Mouse (Mus musculus) neutrophil, adult 5-6 weeks (primary cell): Measurements from ENCODE around the gene Tmcc3. TPM values are rescaled to one million over a fixed set of nuclear protein-coding genes. Genes with fewer than 3 reads are reported as not detected.

Source experiments
- ATAC-seq: fragments of 151-379, 151-347 bp; 2 replicates; pipeline ENCODE4 v1.8.0; 2017; ENCODE audit warnings: mild to moderate bottlenecking, moderate TSS enrichment; ENCODE audit not compliant: insufficient number of reproducible peaks, poor library complexity, low FRiP score, severe bottlenecking; ENCODE audit errors: extremely low read depth
- total RNA-seq: library from RNA; stranded (forward); fragments of 200-1000 nt; gene quantifications from 2 replicates; pipeline ENCODE4 v1.2.3, GENCODE M21; 2017

Tmcc3 gene
- total RNA-seq, 1 experiment from 2014 or later = 15.4 TPM

DNA sequence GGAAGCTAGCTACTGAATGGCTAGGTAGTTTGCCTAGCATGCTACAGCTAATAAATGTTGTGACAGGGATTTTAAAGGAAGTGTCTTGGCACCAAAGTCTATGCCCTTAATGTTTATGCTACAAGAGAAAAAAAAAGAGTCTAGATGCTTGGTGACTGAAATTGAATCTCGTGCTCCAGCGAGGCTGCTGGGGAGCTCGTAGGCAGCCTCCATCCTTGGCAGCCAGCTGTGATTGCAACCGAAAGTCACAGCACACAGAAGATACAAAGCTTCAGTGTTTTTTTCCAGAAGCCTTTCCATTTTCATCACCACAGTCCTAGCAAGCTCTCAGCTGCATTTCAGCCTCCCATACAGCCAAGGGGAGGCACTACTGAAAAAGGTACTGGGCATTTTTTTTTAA, 6.8 kb downstream of the Tmcc3 start:
- no peak for ATAC-seq

DNA sequence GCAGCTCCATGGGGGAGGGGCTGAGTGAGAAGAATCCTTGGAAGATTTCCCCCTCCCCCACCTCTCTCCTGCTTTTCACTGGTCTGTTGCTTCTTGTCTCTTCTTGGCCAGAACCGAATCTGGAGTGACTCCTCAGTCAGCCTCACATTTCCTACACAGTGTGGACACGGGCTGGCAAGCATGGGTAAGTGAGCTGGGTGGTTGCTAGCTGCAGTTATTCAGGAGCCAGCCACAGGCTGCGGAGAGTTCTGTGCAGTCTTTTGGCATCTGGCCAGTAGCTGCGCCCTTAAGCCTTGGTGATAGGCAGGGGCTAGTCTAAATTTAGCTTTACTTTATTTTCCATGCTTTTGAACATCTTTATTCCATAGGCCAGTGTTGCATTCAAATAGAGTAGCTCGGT, 18.2 kb downstream of the Tmcc3 start:
- no peak for ATAC-seq

DNA sequence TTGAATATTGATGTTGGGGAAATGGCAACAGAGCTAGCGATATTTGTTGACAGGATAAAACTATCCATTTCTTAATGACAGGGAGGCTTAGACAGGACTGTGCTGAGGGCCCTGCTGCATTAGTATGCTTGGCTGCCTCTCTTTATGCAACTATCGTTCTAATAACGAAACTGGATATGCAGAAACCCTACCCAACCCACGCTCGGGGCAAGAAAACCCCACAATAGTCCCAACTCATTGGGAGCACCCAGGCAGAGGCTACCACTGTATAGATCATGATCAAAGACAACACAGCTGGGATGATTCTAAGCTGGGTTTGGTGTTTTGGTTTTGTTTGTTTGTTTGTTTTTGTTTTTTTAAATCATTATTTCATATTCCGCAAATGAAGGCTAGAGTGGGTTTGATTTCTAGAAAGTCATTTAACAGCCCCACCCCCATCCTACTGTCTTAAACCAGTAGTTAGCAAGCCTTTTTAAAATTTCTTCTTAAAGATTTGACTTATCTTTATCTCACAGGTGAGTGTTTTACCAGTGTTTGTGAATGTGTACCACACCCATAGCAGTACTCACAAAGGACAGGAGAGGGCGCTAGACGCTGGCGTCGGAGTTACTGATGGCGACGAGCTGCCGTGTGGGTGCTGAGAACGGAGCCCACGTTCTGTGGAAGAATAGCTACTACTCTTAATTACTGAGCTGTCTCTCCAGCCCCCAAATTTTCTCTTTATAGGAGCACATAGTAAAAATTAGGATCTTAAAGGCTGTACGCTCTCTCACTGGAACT, 20.8 kb downstream of the Tmcc3 start:
- no peak for ATAC-seq

DNA sequence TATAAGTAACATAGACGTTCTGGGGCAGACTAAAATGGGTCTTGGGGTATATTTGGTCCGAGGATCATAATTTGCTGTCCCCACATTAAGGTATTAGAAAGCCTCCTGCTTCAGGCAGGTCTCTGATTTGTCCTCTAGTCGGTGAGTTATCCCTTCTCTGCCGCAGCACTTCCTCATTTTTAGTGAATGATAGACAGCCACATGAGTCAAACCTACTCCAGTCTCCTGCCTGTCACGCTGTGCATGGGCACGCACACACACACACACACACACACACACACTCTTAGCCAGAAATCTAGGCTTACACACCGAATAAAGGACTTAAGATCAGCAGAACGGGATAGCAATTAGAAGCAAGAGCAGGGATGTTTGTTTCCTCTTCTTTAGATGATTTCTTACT, 21.6 kb downstream of the Tmcc3 start:
- ATAC-seq = 0 out of 2 replicates have a peak, but pooled peaks have one; percentile 58

- ATAC-seq = no peak
Observed at GRCm38 (mm10) chr10:94335047-94335446, 23.3 kb downstream of the Tmcc3 start.

DNA sequence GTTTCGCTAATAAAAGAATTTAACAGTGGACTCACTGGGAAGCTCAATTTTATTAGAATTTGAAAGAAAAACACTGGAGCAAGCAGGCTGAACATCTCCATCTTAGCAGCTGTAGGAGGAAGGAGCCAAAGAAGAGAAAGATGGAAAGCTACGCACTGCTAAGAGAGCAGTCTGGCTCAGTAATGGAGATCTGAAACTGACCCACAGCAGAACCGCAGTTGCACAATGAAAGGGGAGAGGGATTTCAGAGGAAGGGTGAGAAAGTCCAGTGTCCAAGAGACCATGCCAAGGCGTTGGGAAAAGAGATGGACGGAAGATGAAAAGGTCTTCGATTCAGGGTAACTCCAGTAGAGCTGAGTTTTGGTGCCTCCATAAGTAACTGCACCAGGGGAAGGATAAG, 24.3 kb downstream of the Tmcc3 start:
- ATAC-seq = no peak

- no peak for ATAC-seq
Observed at GRCm38 (mm10) chr10:94341501-94341900, 29.8 kb downstream of the Tmcc3 start.

DNA sequence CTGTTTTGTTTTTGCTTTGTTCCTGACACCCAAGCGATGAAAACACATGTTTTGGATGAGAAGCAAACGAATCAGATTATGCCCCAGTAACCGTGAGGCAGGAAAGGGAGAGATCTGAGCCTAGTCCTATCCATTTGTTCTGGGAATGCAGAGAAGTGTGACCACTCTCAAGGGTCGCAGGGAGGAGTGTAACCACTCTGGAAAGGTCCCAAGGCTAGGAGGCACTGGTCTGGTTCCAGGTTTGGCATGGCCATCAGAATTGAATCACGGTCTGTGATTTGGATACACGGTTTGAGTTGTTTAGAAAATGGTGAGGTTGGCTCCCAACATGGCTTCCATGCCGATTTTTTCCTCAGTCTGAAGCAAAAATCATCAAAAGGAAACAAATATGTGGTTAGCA, 30.5 kb downstream of the Tmcc3 start:
- no peak for ATAC-seq

DNA sequence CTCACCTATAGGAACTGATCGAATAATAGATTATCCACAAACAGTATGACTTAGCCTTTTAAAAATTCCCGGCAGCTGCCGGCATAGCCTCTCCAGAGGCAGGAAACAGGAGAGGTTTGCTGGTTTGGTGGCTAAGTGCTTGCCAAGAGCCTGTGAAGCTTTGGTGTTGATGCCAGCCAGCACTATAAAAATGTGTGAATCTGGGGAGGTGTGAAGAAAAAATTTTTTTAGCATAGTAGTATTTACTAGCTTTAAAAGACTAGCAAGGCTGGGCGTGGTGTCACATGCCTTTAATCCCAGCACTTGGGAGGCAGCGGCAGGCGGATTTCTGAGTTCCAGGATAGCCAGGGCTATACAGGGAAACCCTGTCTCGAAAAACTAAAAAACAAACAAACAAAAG, 31.8 kb downstream of the Tmcc3 start:
- ATAC-seq = no peak

DNA sequence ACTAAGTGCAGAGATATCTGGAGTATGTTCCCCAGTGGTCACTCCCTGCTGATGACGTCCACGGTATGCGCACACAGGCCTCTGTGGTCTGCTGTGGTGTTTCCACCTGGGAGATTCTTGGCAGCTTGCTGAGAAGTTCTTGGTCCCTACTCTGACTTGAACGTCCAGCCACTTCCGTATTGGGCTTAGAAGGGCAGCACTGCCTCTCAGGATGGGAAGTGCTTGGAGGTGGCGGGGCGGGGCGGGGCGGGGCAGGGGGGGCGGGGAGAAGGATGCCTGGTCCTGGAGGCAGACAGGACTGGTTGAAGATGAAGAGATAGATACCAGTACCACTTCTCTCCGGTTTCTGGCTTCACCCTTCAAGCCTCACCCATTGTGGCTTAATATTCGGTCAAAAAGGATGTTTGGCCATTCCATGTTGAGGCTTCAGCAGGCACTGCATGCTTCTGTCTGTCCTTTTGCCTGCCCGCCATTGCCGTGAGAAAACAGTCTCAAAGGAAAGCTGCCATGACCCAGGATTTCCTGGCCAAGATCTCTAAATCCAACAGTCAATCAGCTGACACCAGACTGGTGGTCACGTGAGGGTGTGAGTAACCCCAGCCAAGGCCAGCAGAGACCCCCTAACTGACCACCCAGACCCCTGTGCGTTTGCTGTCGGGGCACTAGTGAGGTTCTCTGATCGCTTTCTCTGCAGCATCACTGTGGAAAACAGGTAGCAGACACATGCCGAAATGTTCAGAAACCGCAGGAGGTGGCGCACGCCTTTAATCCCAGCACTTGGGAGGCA, 33.1 kb downstream of the Tmcc3 start:
- no peak; the same call in 1 of the 2 replicates for ATAC-seq

- no peak for ATAC-seq
Observed at GRCm38 (mm10) chr10:94345509-94346252, 33.9 kb downstream of the Tmcc3 start.

- ATAC-seq = no peak
Observed at GRCm38 (mm10) chr10:94346596-94346995, 34.8 kb downstream of the Tmcc3 start.

DNA sequence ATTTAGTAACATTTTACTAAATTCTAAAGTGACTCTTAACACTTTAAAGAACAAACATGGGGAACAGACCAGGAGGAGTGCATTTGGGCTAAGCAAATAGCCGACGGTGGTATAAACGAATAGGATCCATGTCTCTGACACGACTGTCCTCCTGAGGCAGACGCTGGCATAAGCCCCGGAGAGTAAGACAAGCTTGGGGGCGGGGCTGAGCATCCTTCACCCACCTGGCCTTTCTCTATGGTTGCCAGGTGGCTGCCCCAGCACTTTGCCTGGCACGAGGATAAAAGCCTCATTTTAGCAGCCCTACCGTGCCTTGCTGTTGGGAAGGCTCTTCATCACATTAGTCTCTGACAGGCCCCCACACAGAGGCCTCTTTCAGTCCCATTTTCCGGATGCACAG, 35.5 kb downstream of the Tmcc3 start:
- no peak for ATAC-seq

- ATAC-seq = no peak
Observed at GRCm38 (mm10) chr10:94347959-94348358, 36.2 kb downstream of the Tmcc3 start.

- no peak for ATAC-seq
Observed at GRCm38 (mm10) chr10:94350207-94350606, 38.5 kb downstream of the Tmcc3 start.

DNA sequence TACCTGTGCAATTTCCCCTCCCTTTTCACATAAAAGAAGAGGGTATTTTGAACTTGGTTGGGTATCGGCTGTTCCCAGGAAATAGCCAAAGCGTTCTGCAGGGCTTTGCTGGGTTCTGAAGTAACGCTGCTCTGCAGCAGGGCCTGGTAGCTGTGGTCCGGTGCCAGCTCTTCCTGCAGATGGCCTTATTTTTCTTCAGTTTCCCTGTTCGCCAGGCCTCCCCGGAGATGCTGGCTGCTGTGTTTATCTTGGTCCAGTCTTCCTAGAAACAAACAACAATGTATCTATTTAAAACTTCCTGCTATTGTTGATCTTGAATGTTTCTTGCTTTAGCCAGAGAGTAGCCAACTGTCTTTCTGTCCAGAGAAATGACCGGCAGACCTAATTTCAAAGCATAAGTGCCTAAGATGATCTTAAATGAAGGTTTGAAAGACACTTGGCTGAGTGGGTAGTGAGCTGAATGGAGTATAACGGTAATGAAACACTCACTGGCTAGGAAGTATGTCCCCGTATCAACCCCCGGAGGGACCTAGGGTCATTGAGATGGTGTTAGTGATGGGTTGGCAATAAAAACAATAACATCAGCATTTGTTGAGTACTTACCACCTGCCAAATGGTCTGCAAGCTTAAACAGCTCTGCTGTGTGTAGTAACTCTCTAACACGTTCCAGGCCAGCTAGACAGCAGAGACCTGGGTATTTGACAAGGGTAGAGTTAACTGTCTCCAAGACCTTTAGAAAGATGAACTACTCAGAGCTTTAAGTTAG, 39.3 kb downstream of the Tmcc3 start:
- no peak for ATAC-seq

DNA sequence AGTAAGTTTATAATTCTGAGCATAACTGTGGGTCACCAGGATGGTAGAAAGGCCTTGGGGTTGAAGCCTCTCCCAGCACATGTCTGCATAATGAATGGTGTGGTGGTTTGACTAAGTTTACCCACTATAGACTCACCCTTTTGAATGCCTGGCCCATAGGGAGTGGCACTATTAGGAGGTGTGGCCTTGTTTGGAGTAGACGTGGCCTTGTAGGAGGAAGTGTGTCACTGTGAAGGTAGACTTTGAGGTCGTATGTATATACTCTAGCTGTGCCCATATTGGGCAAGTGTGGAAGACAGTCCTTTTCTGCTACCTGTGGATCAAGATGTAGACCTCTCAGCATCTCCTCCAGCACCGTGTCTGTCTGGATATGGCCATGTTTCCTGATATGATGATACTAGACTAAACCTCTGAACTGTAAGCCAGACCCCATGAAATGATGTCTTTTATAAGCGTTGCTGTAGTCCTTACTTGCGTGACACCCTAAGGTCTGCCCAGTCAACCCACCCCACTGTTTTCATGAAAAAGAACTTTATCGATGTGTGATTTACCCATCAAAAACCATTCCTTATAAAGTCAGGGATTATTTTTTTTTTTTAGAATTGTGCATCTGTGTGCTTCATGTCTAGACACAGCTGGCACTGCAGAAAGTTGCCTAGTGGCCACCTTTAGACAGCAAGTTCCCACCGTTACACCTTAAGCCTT, 40.6 kb downstream of the Tmcc3 start:
- ATAC-seq = no peak
